Mouse (Mus musculus): ENCODE results near the gene Rtn2. TPM values are rescaled to one million over a fixed set of nuclear protein-coding genes. Genes with fewer than 3 reads are reported as not detected.

Rtn2 gene
- total and polyA plus RNA-seq, 2 experiments from 2014 or later, result 104 to 172 TPM

DNA sequence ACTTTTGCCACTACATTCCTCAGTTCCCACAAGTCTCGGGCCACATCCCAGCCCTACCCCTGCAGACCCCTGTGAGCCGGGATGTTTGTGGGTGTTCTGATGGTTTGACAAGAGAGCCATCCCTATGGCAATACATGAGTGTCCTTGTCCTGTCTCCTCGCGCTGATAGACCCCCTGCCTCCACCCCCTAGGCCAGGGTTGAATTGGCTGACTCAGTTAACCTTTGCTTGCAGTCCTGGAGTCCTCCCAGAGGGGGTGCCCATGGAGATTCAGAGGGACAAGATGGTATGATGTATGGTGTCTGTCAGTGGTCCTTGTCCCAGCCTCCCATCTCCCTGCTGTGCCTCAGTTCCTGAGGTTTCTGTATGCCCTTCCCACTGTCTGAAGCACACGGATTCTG lies 31.6 kb downstream of the Rtn2 start:
- H3K4me2 ChIP-seq (ENCODE audit: low read depth, low read length, poor library complexity, severe bottlenecking), result no peak overlapping the region
- H3K27ac ChIP-seq (ENCODE audit: low read depth, low read length), result no peak overlapping the region
- no peak for TF ChIP-seq CTCF (IDR thresholded peaks at IDR 0.05)
- DNase-seq (ENCODE audit: low spot score) (no peak), ATAC-seq (ENCODE audit: low FRiP score) (no peak)
- H3K36me3 ChIP-seq (ENCODE audit: insufficient read depth, low read length), result no peaks in the 10 kb centered on the region
- no peaks in the 10 kb centered on the region for H3K27me3 ChIP-seq (ENCODE audit: insufficient read depth, low read length)
- no peak overlapping the region for H3K9ac ChIP-seq (replicated peaks; ENCODE audit: low read length, poor library complexity, severe bottlenecking)
- 48% methylated on average over 5 of the region's 5 CpGs for WGBS
- no peaks in the 10 kb centered on the region for H3K9me3 ChIP-seq (ENCODE audit: low read length)
- no peak overlapping the region for H3K4me3 ChIP-seq (ENCODE audit: low read depth, low read length)
- H3K4me1 ChIP-seq (ENCODE audit: insufficient read depth, low read length), result peaks cover 3% of the 10 kb centered on the region; the same call in 1 of the 2 replicates

DNA sequence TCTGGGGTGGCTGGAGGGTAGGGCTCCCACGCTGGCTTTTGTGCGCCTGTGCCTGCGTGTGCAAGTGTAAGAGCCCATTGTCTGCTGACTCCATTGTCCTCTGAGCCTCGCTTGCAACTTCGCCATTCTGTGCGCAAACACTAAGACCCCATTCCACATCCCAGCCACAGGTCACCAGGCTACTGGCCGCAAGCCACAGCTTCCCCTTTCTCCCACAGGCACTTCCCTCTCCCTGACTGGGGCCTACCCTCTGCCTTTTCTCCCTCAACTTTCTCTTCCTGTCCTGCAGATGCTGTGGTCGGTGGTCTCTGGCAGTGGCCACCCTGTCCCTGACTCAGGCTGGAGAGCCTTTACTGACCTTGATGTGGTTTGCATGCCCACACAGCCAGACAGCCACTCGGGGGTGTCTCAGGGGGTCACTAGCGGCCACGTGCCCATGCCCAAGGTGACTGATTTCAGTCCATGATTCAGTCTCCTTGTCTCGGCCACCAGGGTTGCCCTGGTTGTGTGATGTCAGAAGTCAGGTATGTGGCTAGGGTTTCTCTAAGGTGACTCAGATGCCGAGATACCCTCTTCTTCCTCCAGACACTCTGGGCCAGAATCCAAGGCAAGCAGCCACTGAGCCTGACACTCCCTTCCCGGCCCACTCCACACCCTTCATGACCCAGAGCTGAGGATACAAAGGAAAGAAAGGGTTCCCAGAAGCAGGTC lies 34.2 kb downstream of the Rtn2 start:
- H3K9me3 ChIP-seq (ENCODE audit: low read length), result no peaks in the 10 kb centered on the region
- DNase-seq (ENCODE audit: low spot score), result no peak

DNA sequence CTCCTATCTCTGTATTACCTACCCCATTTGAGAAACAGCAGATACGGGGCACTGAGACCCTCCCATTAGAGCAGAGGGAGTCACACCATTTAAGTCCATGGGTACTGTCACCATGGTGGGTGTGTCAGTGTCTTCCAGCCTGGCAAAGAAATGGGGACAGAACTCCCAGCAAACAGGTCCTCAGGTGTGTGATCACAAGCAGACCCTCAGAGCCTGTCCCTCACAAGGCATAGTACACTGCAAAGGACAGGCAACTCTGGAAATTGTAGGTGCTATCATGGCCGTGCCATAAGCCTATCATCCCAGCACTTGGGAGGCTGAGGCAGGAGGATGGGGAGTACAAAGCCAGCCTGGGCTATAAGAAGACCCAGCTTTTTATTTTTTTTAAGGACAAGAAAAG lies 35.8 kb downstream of the Rtn2 start:
- peaks cover 5% of the 10 kb centered on the region; the same call in 1 of the 2 replicates for H3K4me1 ChIP-seq (ENCODE audit: insufficient read depth, low read length)
- H3K4me3 ChIP-seq (ENCODE audit: low read depth, low read length), result no peak overlapping the region
- 73% methylated on average over 2 of the region's 2 CpGs for WGBS
- H3K9ac ChIP-seq (replicated peaks; ENCODE audit: low read length, poor library complexity, severe bottlenecking), result no peak overlapping the region
- no peak overlapping the region for H3K4me2 ChIP-seq (ENCODE audit: low read depth, low read length, poor library complexity, severe bottlenecking)
- H3K27me3 ChIP-seq (ENCODE audit: insufficient read depth, low read length), result no peaks in the 10 kb centered on the region
- H3K36me3 ChIP-seq (ENCODE audit: insufficient read depth, low read length), result no peaks in the 10 kb centered on the region
- ATAC-seq (ENCODE audit: low FRiP score), result no peak
- H3K9me3 ChIP-seq (ENCODE audit: low read length), result no peaks in the 10 kb centered on the region
- no peak overlapping the region for H3K27ac ChIP-seq (ENCODE audit: low read depth, low read length)
- no peak for TF ChIP-seq CTCF (IDR thresholded peaks at IDR 0.05)
- DNase-seq (ENCODE audit: low spot score), result no peak

More for the DNA sequence above, 34.2 kb downstream of the Rtn2 start:
- Histone ChIP-seq H3K9ac (replicated peaks; ENCODE audit: low read length, poor library complexity, severe bottlenecking) (no peak overlapping the region), H3K36me3 (ENCODE audit: insufficient read depth, low read length) (no peaks in the 10 kb centered on the region), H3K4me2 (ENCODE audit: low read depth, low read length, poor library complexity, severe bottlenecking) (no peak overlapping the region), H3K4me3 (ENCODE audit: low read depth, low read length) (no peak overlapping the region), H3K27ac (ENCODE audit: low read depth, low read length) (no peak overlapping the region), H3K4me1 (ENCODE audit: insufficient read depth, low read length) (peaks cover 5% of the 10 kb centered on the region; the same call in 1 of the 2 replicates), H3K27me3 (ENCODE audit: insufficient read depth, low read length) (no peaks in the 10 kb centered on the region)
- WGBS, result 43% methylated on average over 14 of the region's 14 CpGs
- no peak for ATAC-seq (ENCODE audit: low FRiP score)
- TF ChIP-seq CTCF (IDR thresholded peaks at IDR 0.05), result no peak

DNA sequence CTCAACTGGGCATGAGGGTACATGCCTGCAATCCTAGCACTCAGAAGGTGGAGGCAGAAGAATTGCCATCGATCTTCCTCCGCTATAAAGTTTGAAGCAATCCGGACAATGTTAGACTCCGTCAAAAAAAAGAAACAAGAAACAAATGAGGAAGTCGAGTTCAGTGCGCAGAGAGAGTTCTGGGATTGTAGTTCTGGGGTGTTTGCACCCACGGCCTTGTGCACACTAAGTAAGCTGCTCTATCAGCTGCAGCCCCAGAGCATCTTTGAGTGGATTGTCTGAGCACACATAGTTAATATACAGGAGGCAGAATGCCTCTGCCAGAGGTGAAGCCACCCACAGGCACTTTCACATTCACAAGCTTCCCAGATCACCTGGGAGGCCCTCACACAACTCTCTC lies 36.3 kb downstream of the Rtn2 start:
- H3K27ac ChIP-seq (ENCODE audit: low read depth, low read length), result no peak overlapping the region
- no peaks in the 10 kb centered on the region for H3K36me3 ChIP-seq (ENCODE audit: insufficient read depth, low read length)
- no peak for TF ChIP-seq CTCF (IDR thresholded peaks at IDR 0.05)
- no peak overlapping the region for H3K4me3 ChIP-seq (ENCODE audit: low read depth, low read length)
- DNase-seq (ENCODE audit: low spot score) (no peak), ATAC-seq (ENCODE audit: low FRiP score) (no peak)
- no peak overlapping the region for H3K9ac ChIP-seq (replicated peaks; ENCODE audit: low read length, poor library complexity, severe bottlenecking)
- H3K4me1 ChIP-seq (ENCODE audit: insufficient read depth, low read length), result peaks cover 5% of the 10 kb centered on the region; the same call in 1 of the 2 replicates
- 85% methylated on average over 7 of the region's 7 CpGs for WGBS
- H3K27me3 ChIP-seq (ENCODE audit: insufficient read depth, low read length), result no peaks in the 10 kb centered on the region
- H3K4me2 ChIP-seq (ENCODE audit: low read depth, low read length, poor library complexity, severe bottlenecking), result no peak overlapping the region
- no peaks in the 10 kb centered on the region for H3K9me3 ChIP-seq (ENCODE audit: low read length)

DNA sequence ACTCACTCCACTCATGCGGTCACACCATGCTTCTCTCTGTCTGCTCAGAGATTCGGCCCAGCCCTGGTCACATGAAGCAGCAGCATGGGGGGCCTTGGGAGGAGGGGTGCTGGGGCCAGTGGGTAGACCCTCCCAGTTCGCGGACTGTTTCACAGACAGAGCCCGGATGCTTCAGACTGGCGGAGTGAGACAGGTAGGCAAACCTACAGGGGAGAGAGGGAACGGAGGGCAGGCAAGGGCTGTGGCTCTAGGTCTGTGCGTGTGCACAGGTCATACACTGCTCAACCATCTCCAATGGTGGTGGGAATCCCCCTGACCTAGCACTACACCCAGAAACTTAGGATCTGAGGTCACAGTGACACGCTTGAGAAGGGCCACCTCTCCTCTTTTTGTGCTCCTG lies 37.0 kb downstream of the Rtn2 start:
- WGBS, result 9% methylated on average over 9 of the region's 9 CpGs
- DNase-seq (ENCODE audit: low spot score), result no peak

DNA sequence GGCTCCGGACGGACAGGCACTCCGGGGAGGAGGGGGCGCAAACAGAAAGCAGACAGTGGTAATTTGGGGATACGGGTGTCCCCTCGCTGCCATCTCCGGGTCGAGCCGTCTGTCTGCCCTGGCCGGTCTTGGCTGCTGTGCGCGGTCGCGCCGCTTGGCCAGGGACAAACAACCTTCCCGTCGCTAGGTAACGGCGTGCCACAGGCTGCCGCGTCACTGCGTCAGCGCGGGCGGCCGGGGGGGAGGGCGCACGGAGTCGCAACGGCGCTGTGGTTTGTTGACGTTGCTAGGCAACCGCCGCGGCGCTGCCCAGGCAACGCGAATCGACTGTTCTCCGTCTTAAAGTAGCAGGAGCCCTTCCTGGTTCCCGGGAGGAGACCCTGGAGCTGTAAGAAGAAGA lies 37.5 kb downstream of the Rtn2 start:
- H3K4me1 ChIP-seq (ENCODE audit: insufficient read depth, low read length), result peaks cover 5% of the 10 kb centered on the region; the same call in 1 of the 2 replicates
- H3K9ac ChIP-seq (replicated peaks; ENCODE audit: low read length, poor library complexity, severe bottlenecking), result peak overlapping the region; percentile 54
- no peaks in the 10 kb centered on the region for H3K27me3 ChIP-seq (ENCODE audit: insufficient read depth, low read length)
- H3K4me3 ChIP-seq (ENCODE audit: low read depth, low read length), result peak overlapping the region; percentile 40
- DNase-seq (ENCODE audit: low spot score), result peak; percentile 98
- H3K4me2 ChIP-seq (ENCODE audit: low read depth, low read length, poor library complexity, severe bottlenecking), result peak overlapping the region; percentile 79
- peak; percentile 94 for ATAC-seq (ENCODE audit: low FRiP score)
- H3K27ac ChIP-seq (ENCODE audit: low read depth, low read length), result peak overlapping the region; percentile 65
- 0% methylated on average over 31 of the region's 41 CpGs for WGBS
- H3K9me3 ChIP-seq (ENCODE audit: low read length), result no peaks in the 10 kb centered on the region
- H3K36me3 ChIP-seq (ENCODE audit: insufficient read depth, low read length), result no peaks in the 10 kb centered on the region
- peak; percentile 21; the same call in 1 of the 2 replicates for TF ChIP-seq CTCF (IDR thresholded peaks at IDR 0.05)

More for the DNA sequence above, 37.0 kb downstream of the Rtn2 start:
- Histone ChIP-seq H3K36me3 (ENCODE audit: insufficient read depth, low read length) (no peaks in the 10 kb centered on the region), H3K27ac (ENCODE audit: low read depth, low read length) (peak overlapping the region; percentile 65), H3K27me3 (ENCODE audit: insufficient read depth, low read length) (no peaks in the 10 kb centered on the region), H3K9ac (replicated peaks; ENCODE audit: low read length, poor library complexity, severe bottlenecking) (peak overlapping the region; percentile 54), H3K4me1 (ENCODE audit: insufficient read depth, low read length) (peaks cover 5% of the 10 kb centered on the region; the same call in 1 of the 2 replicates), H3K4me3 (ENCODE audit: low read depth, low read length) (peak overlapping the region; percentile 40), H3K4me2 (ENCODE audit: low read depth, low read length, poor library complexity, severe bottlenecking) (peak overlapping the region; percentile 79), H3K9me3 (ENCODE audit: low read length) (no peaks in the 10 kb centered on the region)
- TF ChIP-seq CTCF (IDR thresholded peaks at IDR 0.05), result no peak
- ATAC-seq (ENCODE audit: low FRiP score), result peak; percentile 69
